Mouse (Mus musculus) adrenal gland, adult 8-10 months (tissue): ENCODE measurements around the gene Lzts3. TPM values are rescaled to one million over a fixed set of nuclear protein-coding genes. Genes with fewer than 3 reads are reported as not detected.

ENCODE experiments used
- total RNA-seq, 4 experiments: library from RNA; stranded (reverse); gene quantifications; 2 replicates each; pipeline ENCODE4 v1.2.4; 2022

The Lzts3 gene
- total RNA-seq, 4 experiments from 2014 or later, result 17.0 to 27.6 (median 21.1) TPM

Other genes with a start within 250 kb of the Lzts3 start
- gene Cpxm1, start 245.2 kb downstream of the Lzts3 start, total RNA-seq, result 10 to 100 TPM in 1 of 4 experiments, 1 to 10 TPM in 3; 5.5 to 12.3 (median 7.9) TPM
- gene Gm28372, start 237.6 kb downstream of the Lzts3 start, total RNA-seq, result not detected
- gene 1700020A23Rik, start 237.5 kb downstream of the Lzts3 start, total RNA-seq, result 1 to 10 TPM in 1 of 4 experiments, not detected in 3; 4.6 TPM
- not detected for gene Tmem239, start 236.3 kb downstream of the Lzts3 start, total RNA-seq
- gene Vps16, start 218.5 kb downstream of the Lzts3 start, total RNA-seq, result 10 to 100 TPM; 71.0 to 93.1 (median 71.7) TPM
- gene Pced1a, start 218.1 kb downstream of the Lzts3 start, total RNA-seq, result 10 to 100 TPM; 17.4 to 24.5 (median 19.7) TPM
- 100 to 1,000 TPM; 150 to 167 (median 158) TPM for gene Ptpra, start 192.5 kb downstream of the Lzts3 start, total RNA-seq
- gene Mrps26, start 79.1 kb downstream of the Lzts3 start, total RNA-seq, result 10 to 100 TPM; 61.0 to 68.6 (median 65.5) TPM
- gene Oxt, start 66.6 kb downstream of the Lzts3 start, total RNA-seq, result not detected
- gene Avp, start 60.2 kb downstream of the Lzts3 start, total RNA-seq, result not detected
- gene Fastkd5, start 12.8 kb downstream of the Lzts3 start, total RNA-seq, result 10 to 100 TPM in 3 of 4 experiments, 1 to 10 TPM in 1; 8.5 to 13.6 (median 11.8) TPM
- 1 to 10 TPM; 6.6 to 8.8 (median 7.7) TPM for gene Ubox5, start 12.8 kb downstream of the Lzts3 start, total RNA-seq
- 100 to 1,000 TPM; 228 to 279 (median 260) TPM for gene Ddrgk1, start 21.9 kb upstream of the Lzts3 start, total RNA-seq
- gene Itpa, start 24.8 kb upstream of the Lzts3 start, total RNA-seq, result 10 to 100 TPM; 29.4 to 34.9 (median 33.1) TPM
- gene Slc4a11, start 54.7 kb upstream of the Lzts3 start, total RNA-seq, result 1 to 10 TPM; 2.6 to 7.8 (median 5.7) TPM